Mouse (Mus musculus) gastrocnemius, adult 18-20 months (tissue): ENCODE results near the gene Proser2. TPM values are rescaled to one million over a fixed set of nuclear protein-coding genes. Genes with fewer than 3 reads are reported as not detected.

Experiments used
- DNase-seq: peaks from one replicate; pipeline ENCODE4 v3.0.0; 2021; ENCODE audit warnings: low spot score
- long read RNA-seq, 2 experiments: library from polyadenylated mRNA; stranded (forward); transcript quantifications; one replicate each; pipeline ENCODE4 v2.0.0; 2021
- total RNA-seq, 2 experiments: library from RNA; stranded (reverse); gene quantifications; 2 replicates each; pipeline ENCODE4 v1.2.3; 2021

Proser2 gene
- 1 to 10 TPM in 1 of 2 experiments, under 1 TPM in 1; 0.93 to 1.7 TPM for total RNA-seq
- long read RNA-seq, experiment 1, full-length matches to known transcripts, result 3 of 3 reads
- long read RNA-seq, experiment 1, partial matches to known transcripts, result 0 of 3 reads
- long read RNA-seq, experiment 1, other reads (novel, unspliced or antisense), result 0 of 3 reads
- long read RNA-seq, experiment 2, full-length matches to known transcripts, result 5 of 5 reads
- long read RNA-seq, experiment 2, partial matches to known transcripts, result 0 of 5 reads
- long read RNA-seq, experiment 2, other reads (novel, unspliced or antisense), result 0 of 5 reads

GRCm38 (mm10) chr2:6129555-6130355 is at the start of gene Proser2:
Gene Proser2, minus strand, starts transcription at chr2:6130211.
- DNase-seq, result peak; percentile 71

DNA sequence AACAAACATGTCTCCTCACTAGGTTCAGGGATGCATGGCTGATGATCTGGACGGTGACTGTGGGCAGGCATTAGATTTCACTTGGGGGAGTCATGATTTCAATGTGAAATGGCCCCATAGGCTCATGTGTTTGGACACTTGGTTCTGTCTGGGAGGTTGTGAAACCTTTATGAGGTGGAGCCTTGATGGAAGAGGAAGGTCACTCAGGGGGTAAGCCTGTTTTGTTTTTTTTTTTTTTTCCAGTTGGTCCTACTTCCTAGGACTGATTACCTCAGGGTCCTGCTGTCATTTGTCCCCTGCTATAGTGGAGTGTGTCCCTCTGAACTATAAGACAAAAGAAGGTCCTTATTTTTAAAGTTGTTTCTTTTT is 49.7 kb upstream of the Proser2 start:
- DNase-seq, result no peak

DNA sequence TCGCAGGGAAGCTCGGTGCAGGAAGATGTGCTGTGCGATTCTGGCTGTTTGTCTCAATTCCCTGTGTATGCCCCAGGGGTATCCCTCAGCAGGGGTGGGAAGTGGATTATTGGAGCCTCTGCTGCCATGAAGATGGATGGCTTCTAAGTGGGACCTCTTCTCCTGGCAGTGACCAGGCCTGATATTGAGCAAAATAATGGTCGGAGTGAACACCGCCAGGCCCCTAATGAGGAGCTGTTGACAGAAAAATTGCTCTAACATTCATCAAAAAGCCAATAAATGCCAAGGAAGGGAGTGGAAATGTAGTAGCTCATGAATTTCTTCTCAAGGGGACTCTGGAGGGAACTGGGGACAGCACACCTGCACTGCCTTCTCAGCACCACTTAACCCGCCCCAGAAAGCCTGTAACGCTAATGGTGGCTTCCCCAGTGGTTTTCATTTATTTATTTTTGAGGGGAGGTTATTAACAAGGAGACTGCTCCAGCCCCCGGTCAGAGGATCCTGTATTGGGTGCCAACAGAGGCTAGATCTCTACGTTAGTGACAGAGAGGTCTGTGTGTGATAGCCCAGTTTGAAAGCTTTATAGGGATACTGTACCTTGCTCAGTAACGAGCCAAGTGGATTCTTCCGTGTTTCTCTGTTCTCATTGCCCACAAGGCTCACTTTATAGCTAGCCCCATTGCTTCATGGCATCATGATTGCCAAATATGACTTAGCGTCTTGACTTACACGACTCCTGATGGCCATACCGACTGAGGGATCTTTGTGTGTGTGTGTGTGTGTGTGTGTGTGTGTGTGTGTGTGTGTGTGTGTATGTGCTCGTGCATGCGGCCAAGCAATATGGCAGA is 49.1 kb upstream of the Proser2 start:
- no peak for DNase-seq

DNA sequence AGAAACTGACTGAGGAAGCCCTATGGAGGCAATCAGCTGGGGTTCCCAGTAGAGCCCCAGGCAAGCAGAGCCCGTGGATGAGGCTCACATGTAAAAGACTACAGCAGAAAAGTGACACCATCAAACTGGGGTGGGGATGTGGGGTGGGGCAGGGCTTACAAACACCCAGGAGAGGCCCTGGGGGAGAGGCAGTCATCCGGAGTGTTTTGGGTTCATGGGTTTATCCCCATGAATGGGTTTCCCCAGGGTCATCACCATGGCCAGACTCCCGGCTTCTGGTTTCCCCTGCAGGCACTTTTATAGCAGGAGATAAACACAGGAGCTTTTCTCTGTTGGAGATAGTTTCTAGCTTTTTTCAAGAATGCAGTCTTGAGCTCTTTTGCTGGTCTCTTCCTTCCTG is 43.0 kb upstream of the Proser2 start:
- no peak for DNase-seq

- DNase-seq, result no peak
Measured at GRCm38 (mm10) chr2:6168560-6168959, 38.5 kb upstream of the Proser2 start.

DNA sequence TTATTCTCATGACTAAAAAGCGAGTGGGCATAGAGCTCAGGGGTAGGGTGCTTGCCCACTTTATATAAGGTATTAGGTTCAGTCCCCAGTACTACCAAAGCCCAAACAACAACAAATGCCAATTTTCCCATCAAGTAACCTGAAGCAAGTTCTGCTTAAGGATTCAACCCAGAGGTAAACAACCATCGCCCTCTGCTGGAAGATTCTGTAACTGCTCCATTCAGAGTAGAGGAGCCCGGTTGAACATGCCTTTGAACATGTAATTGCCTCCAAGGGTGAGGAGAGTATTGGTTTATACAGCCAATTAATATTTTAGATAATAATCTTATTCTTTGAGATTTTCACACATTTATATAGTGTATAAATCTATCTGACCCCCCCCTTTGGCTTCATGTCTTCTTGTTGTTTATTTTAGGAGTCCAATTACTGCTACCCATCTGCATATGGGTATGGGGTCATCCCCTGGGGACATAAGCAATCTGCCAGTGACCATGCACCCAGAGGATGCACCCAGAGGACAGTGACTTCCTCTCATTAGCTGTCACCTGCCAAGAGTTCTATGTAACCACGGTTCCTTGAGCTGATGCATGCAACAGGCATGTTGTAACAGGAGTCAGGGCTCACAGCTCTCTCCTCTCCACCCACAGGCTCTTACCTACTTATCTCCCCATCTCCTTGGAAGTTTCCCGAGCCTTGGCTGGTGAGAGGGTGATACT is 38.0 kb upstream of the Proser2 start:
- peak; percentile 75 for DNase-seq

GRCm38 (mm10) chr2:6165771-6166170 is 35.8 kb upstream of the Proser2 start:
- peak; percentile 10 for DNase-seq

GRCm38 (mm10) chr2:6164606-6165290 is 34.7 kb upstream of the Proser2 start:
- DNase-seq, result no peak

GRCm38 (mm10) chr2:6162366-6163040 is 32.5 kb upstream of the Proser2 start:
- no peak for DNase-seq

DNA sequence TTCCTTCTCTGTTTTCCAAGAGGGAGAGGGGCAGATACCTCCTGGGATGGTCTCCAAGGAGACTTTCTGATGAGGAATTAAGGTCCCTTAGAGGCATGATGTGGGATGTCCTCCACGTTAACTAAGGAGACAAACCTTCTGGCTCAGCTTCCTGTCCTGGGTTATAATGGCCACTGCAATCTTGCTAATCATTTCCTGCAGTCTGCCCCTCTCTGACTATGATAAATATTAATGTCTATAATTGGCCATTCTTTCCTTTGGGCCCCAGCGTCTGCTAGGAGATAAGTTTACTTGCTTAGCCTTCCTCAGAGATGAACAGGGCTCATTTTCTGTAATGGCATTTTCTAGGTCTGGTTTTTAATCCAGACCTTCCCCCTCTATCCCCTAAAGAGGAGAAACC is 29.7 kb upstream of the Proser2 start:
- DNase-seq, result no peak

DNA sequence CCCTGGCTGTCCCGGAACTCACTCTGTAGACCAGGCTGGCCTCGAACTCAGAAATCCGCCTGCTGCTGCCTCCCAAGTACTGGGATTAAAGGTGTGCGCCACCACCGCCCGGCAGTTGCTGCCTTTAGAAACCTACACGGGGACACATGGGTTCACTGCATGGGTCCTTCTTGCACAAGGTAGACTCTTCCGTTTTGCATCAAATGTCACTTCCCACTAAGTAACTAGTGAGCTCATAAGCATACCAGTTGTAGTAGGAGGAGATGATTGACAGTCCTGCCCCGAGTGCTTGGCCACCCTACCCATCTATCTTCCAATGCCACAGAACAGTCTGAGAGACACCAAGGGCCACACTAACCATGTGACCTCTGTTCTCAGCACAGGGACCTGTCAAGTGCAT is 29.2 kb upstream of the Proser2 start:
- DNase-seq, result no peak

DNA sequence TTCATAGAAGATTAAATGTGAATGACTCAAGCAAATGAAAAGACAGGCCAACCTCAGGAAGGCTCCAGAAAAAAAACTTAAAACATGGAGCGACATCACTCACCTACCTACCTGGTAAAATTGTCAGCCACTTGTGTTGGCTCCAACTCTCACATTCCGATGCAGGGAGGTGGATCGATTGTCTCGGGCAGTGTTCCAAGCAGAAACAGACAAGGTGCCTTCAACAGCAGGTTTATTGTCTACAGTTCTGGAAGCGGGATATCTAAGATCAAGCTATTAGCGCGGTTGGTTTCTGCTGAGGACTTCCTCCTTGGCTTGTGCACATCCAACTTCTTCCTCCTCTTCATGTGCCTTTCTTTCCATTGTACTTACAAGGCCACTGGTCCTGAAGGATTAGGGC is 27.6 kb upstream of the Proser2 start:
- DNase-seq, result no peak

DNA sequence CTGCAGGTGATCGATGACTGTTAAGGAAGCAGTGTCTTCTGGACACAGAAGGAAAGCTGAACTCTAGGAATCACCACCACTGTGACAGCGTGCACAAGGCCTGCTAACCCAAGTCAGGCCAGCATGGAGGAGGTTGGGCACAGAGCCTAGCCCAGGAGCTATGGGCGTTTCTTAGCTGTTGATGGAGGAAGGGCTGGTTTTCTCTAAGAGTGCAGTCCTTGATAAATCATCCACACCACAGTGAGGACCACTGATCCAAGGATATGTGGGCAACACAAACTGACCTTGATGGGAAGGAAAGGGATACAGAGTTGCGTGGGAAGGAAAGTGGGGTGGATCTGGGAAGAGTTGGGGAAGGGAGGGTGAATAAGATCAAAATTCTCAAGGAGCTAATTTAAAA is 27.2 kb upstream of the Proser2 start:
- DNase-seq, result no peak

DNA sequence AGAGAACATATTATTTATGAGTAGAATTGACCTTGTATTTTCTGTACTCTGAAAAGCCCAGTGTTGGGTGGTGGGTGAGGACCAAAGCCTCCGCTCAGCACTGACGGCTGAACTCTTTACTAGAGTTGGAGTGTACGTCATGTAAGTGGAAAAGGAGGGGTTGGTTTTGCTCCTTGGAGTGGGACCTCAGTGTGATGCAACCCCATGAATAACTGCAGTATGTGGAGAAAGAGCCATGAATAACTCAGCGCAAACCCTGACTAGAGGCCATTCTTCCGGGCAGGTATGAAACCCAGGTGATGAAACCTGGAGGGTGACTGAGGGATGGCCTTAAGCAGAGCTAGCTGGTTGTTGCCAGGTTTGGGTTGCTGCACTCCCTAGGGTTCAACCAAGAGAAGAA is 19.8 kb upstream of the Proser2 start:
- DNase-seq, result no peak

GRCm38 (mm10) chr2:6146901-6147300 is 16.9 kb upstream of the Proser2 start:
- DNase-seq, result no peak

- DNase-seq, result no peak
Measured at GRCm38 (mm10) chr2:6146257-6146656, 16.2 kb upstream of the Proser2 start.

DNA sequence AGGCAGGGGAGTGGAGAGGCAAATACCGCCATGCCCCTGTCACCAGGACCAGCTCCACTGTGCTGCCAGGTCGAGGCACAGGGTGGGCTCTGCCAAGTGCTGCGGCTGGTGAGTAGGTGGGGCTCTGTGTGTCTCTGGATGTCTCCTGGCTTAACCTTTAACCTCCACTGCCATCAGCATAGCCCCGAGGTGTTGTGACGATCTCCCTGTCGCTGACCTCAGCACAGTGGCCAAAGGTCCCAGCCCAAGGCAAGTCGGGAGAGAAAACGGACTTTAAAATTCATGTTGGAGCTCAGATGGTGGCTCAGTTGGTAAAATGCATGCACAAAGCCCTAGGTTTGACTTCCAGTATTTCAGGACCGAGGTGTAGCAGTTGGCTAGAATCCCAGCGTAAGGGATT is 15.6 kb upstream of the Proser2 start:
- DNase-seq, result no peak

- no peak for DNase-seq
Measured at GRCm38 (mm10) chr2:6142915-6143654, 13.1 kb upstream of the Proser2 start.

DNA sequence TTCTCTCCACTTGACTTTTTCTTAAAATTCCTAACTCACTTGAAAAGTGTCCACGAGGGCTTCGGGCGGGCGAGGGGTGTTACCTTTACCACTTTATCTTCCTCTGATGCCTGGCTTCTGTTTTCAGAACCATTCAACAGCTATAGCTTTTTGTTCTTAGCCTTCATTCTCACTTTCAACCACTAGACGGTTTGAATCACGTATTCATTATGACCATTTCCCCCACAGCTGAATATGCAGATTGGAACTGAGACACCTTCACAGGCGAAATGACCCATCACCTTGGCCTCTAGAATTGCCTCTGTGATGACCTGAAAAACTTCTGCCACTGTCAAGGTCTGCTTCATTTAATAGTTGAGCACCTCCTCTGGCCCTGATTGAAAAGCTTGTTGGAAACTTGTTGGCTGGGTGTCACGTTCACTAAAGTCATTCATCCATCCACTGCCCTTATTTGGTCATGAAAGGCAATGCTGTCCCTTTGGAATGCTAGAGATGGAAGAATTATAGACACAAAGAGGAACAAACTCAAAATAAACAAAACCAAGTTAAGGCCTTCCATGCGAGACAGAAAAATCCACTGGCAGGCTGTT is 10.7 kb upstream of the Proser2 start:
- no peak for DNase-seq
